Mouse (Mus musculus): ENCODE data around the gene Parp8. TPM values are rescaled to one million over a fixed set of nuclear protein-coding genes. Genes with fewer than 3 reads are reported as not detected.

The Parp8 gene
- polyA plus RNA-seq, 1 experiment from 2014 or later = 39.9 TPM

DNA sequence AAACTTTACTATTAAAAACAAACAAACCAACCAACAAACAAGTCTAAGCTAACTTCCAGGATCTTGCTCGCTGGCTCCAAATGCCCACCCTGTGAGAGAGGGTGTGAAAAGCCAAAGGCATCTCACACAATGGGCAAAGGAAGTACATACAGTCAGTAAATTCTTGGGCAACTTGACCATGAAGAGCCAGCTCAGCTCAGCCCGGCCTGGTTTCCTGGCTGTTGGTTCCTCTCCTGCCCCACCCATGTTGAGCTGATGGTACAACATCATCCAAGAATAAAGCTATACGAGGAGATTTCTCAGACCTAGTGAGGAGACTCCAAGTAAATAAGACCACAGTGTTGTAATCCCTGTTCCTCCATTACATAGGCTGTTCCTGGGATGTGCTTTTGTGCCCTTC is 117.1 kb downstream of the Parp8 start:
- Histone ChIP-seq H3K4me2 (no peak overlapping the region), H3K9me3 (replicated peaks) (no peaks in the 10 kb centered on the region), H3K9ac (replicated peaks) (no peak overlapping the region), H3K36me3 (peaks cover 3% of the 10 kb centered on the region; the same call in 1 of the 2 replicates), H3K4me1 (no peaks in the 10 kb centered on the region), H3K27ac (replicated peaks) (no peak overlapping the region), H3K4me3 (replicated peaks) (no peak overlapping the region), H3K27me3 (replicated peaks) (no peaks in the 10 kb centered on the region)
- ATAC-seq (ENCODE audit: low FRiP score) = no peak
- WGBS = 89% methylated on average over 3 of the region's 3 CpGs

DNA sequence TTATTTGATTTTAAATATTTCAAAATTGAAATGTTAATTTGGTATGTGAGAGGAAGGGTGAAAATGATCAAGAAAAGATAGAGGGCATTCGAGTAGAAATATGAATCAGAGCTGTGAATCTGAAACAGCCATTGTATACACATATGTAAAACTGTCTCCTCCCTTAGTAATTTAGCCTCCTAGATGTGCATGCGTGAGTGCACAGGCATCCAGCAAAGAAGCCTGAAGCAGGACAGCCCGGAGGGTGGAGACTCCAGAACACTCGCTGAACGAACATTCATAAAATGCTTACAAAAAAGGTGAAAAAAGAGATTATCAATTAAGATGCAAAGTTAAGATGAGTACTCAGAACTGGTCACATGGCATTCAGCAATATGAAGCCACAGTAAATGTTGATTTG is 121.9 kb downstream of the Parp8 start:
- Histone ChIP-seq H3K4me1 (no peaks in the 10 kb centered on the region), H3K36me3 (peaks cover 13% of the 10 kb centered on the region), H3K27ac (replicated peaks) (no peak overlapping the region), H3K27me3 (replicated peaks) (no peaks in the 10 kb centered on the region), H3K4me3 (replicated peaks) (no peak overlapping the region), H3K9ac (replicated peaks) (no peak overlapping the region), H3K9me3 (replicated peaks) (no peaks in the 10 kb centered on the region), H3K4me2 (no peak overlapping the region)
- ATAC-seq (ENCODE audit: low FRiP score) = no peak
- WGBS = 73% methylated on average over 5 of the region's 5 CpGs

GRCm38 (mm10) chr13:116898395-116898794 is 126.9 kb downstream of the Parp8 start:
- Histone ChIP-seq H3K4me2 (no peak overlapping the region), H3K27me3 (replicated peaks) (no peaks in the 10 kb centered on the region), H3K4me1 (no peaks in the 10 kb centered on the region), H3K4me3 (replicated peaks) (no peak overlapping the region), H3K9me3 (replicated peaks) (no peaks in the 10 kb centered on the region), H3K36me3 (peaks cover 25% of the 10 kb centered on the region), H3K9ac (replicated peaks) (no peak overlapping the region), H3K27ac (replicated peaks) (no peak overlapping the region)
- ATAC-seq (ENCODE audit: low FRiP score) = no peak
- 95% methylated on average over 5 of the region's 5 CpGs for WGBS

- no peaks in the 10 kb centered on the region for H3K4me1 ChIP-seq
- no peak overlapping the region for H3K27ac ChIP-seq (replicated peaks)
- ATAC-seq (ENCODE audit: low FRiP score) = no peak
- no peaks in the 10 kb centered on the region for H3K9me3 ChIP-seq (replicated peaks)
- 97% methylated on average over 1 of the region's 1 CpGs for WGBS
- peaks cover 27% of the 10 kb centered on the region for H3K36me3 ChIP-seq
- H3K9ac ChIP-seq (replicated peaks) = no peak overlapping the region
- H3K4me2 ChIP-seq = no peak overlapping the region
- no peaks in the 10 kb centered on the region for H3K27me3 ChIP-seq (replicated peaks)
- no peak overlapping the region for H3K4me3 ChIP-seq (replicated peaks)
These were observed 127.6 kb downstream of the Parp8 start for GRCm38 (mm10) chr13:116897711-116898110.

DNA sequence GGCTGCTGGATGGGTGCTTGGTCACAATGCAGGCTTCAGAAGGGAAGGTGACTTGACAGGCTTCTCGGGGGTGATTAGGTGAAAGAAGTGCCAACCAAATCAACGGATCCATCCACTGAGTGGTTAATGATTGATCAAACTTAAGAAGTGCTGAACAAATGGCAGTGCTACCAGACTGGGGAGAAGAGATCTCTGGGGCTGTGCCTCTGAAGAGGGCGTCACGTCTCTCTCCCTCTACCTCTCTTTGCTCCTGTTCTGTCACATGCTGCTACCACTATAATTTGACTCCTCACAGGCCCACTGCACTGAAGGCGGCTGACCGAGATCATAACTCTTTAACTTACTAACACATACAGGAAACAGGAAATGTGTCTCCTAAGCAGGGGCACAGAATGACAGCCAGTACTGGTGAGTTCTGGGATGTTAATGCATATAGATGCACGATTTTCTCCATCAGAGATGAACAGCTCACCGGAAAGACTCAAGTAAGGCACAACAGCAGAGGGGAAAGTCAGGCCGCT is 140.9 kb downstream of the Parp8 start:
- Histone ChIP-seq H3K9ac (replicated peaks) (no peak overlapping the region), H3K36me3 (peaks cover 10% of the 10 kb centered on the region), H3K9me3 (replicated peaks) (no peaks in the 10 kb centered on the region), H3K4me2 (no peak overlapping the region), H3K4me1 (no peaks in the 10 kb centered on the region), H3K27ac (replicated peaks) (no peak overlapping the region), H3K27me3 (replicated peaks) (no peaks in the 10 kb centered on the region), H3K4me3 (replicated peaks) (no peak overlapping the region)
- 74% methylated on average over 9 of the region's 9 CpGs for WGBS
- ATAC-seq (ENCODE audit: low FRiP score) = no peak

DNA sequence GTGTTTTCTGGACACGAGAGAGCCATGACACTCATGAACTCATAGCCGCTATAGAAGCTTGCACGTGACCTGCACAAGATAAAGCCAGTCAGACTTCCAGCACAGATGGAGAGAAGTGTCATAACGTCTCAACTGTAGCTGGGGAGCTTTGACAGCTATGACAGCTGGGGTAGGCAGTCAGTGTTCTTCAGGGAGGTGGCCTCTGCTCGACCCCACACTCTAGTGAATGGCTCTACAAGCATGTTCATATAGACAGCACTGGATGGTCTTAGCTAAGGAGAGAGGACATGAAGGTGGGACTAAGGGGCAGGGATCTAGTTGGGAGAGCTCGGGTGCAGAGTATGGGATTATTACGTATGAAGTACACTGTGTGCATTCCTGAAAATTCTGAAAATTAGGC is 143.1 kb downstream of the Parp8 start:
- ATAC-seq (ENCODE audit: low FRiP score) = no peak
- no peak overlapping the region for H3K9ac ChIP-seq (replicated peaks)
- 89% methylated on average over 7 of the region's 7 CpGs for WGBS
- no peak overlapping the region for H3K4me3 ChIP-seq (replicated peaks)
- no peak overlapping the region for H3K27ac ChIP-seq (replicated peaks)
- H3K9me3 ChIP-seq (replicated peaks) = no peaks in the 10 kb centered on the region
- no peaks in the 10 kb centered on the region for H3K4me1 ChIP-seq
- peaks cover 20% of the 10 kb centered on the region for H3K36me3 ChIP-seq
- no peaks in the 10 kb centered on the region for H3K27me3 ChIP-seq (replicated peaks)
- no peak overlapping the region for H3K4me2 ChIP-seq

DNA sequence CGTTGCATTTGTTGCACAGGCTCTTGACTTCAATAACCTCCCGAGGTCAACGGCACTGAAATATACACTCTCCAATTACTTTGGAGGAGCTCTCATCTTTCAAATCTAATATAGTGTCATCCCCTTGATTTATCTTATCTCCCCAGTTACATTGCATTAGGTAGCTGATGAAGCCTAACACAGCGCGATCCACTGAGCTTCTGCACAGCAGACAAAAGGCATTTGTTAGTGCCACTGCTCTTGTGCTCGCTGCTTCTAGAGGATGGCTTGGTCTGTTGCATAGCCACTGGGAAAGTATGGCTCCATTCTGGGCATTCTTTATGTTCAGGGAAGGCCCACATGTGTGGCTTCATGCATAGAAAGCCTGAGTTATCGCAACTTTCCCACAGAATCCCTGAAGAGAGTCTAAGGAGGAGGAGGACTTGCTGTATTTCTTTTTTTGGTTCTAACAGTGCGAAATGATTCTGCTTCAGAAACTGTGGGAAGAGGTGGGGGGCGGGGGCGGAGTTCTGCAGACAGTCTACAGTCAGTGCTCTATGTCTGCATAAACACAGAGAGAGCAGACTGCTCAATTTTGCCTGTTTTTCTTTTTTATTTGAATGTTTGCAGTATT is 145.7 kb downstream of the Parp8 start:
- no peak overlapping the region for H3K9ac ChIP-seq (replicated peaks)
- no peak for ATAC-seq (ENCODE audit: low FRiP score)
- H3K4me1 ChIP-seq = no peaks in the 10 kb centered on the region
- no peak overlapping the region for H3K27ac ChIP-seq (replicated peaks)
- WGBS = 76% methylated on average over 10 of the region's 10 CpGs
- H3K9me3 ChIP-seq (replicated peaks) = no peaks in the 10 kb centered on the region
- no peaks in the 10 kb centered on the region for H3K27me3 ChIP-seq (replicated peaks)
- H3K4me2 ChIP-seq = no peak overlapping the region
- peaks cover 16% of the 10 kb centered on the region for H3K36me3 ChIP-seq
- no peak overlapping the region for H3K4me3 ChIP-seq (replicated peaks)

DNA sequence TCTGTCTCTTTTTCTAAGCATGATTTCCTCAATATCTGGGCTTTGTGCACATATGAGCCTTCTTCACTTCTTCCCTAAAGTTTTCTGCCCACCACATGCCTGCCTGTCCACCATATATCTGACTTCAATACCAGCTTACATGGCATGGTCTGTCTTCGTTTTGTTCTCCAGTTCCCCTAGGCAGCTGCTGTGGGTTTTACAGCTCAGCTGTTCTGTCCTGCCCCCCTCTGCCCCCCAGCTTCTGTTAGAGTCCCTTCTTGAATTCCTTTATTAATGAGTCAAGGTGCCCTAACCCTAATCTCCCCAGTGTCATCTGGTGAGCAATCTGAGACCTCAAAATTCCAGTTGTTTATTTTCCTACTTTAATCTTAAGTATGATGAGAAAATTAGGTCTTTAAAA is 155.1 kb downstream of the Parp8 start:
- H3K27ac ChIP-seq (replicated peaks) = no peak overlapping the region
- H3K9me3 ChIP-seq (replicated peaks) = no peaks in the 10 kb centered on the region
- no peak for ATAC-seq (ENCODE audit: low FRiP score)
- no peak overlapping the region for H3K4me2 ChIP-seq
- no peak overlapping the region for H3K4me3 ChIP-seq (replicated peaks)
- H3K9ac ChIP-seq (replicated peaks) = no peak overlapping the region
- H3K36me3 ChIP-seq = peaks cover 25% of the 10 kb centered on the region
- WGBS = 68% methylated on average over 1 of the region's 1 CpGs
- no peaks in the 10 kb centered on the region for H3K27me3 ChIP-seq (replicated peaks)
- no peaks in the 10 kb centered on the region for H3K4me1 ChIP-seq

DNA sequence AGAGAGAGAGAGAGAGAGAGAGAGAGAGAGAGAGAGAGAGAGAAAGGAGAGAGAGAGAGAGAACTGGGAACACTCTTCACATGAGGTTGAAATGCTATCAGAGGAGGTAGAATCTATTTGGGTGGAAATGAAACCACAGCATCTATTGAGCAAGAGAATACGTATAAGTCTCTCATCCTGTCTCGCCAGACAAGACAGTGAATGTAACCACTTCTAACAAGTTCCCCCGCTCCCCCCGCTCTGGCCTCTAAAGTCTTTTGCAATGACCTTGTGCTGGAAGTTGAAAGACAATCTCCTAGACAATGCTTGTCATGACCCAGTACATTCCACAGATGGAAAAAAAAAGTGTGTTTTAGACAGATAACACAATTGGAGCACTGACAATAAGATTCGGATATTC is 181.4 kb downstream of the Parp8 start:
- Histone ChIP-seq H3K9ac (replicated peaks) (no peak overlapping the region), H3K4me1 (no peaks in the 10 kb centered on the region), H3K27ac (replicated peaks) (no peak overlapping the region), H3K27me3 (replicated peaks) (no peaks in the 10 kb centered on the region), H3K4me3 (replicated peaks) (no peak overlapping the region), H3K4me2 (no peak overlapping the region), H3K36me3 (no peaks in the 10 kb centered on the region), H3K9me3 (replicated peaks) (no peaks in the 10 kb centered on the region)
- WGBS = 87% methylated on average over 5 of the region's 5 CpGs
- ATAC-seq (ENCODE audit: low FRiP score) = no peak

GRCm38 (mm10) chr13:116830984-116831383 is 194.4 kb downstream of the Parp8 start:
- Histone ChIP-seq H3K9ac (replicated peaks) (no peak overlapping the region), H3K9me3 (replicated peaks) (no peaks in the 10 kb centered on the region), H3K27ac (replicated peaks) (no peak overlapping the region), H3K27me3 (replicated peaks) (no peaks in the 10 kb centered on the region), H3K4me3 (replicated peaks) (no peak overlapping the region), H3K36me3 (no peaks in the 10 kb centered on the region), H3K4me1 (no peaks in the 10 kb centered on the region; the same call in 1 of the 2 replicates), H3K4me2 (no peak overlapping the region)
- no peak for ATAC-seq (ENCODE audit: low FRiP score)

DNA sequence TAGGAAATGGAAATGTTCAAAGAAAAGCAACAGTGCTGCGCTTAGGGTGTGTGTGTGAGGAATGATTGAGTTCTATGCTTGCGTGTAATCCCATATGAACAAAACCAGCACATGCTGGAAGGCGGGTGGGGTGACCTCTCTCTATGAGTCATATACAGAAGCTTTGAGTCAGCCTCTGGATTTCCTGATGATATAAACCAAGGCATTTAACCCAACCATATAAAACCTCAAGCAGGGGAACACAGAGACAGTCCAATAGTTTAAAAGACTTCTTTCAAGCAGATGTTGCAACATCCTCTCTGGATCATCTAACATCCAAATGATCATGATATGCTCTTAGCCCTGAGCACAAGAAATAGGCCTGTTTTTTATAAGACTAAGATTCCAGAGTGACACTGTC is 196.3 kb downstream of the Parp8 start:
- Histone ChIP-seq H3K27me3 (replicated peaks) (no peaks in the 10 kb centered on the region), H3K4me3 (replicated peaks) (no peak overlapping the region), H3K4me2 (no peak overlapping the region), H3K4me1 (no peaks in the 10 kb centered on the region; the same call in 1 of the 2 replicates), H3K9ac (replicated peaks) (no peak overlapping the region), H3K36me3 (no peaks in the 10 kb centered on the region), H3K9me3 (replicated peaks) (no peaks in the 10 kb centered on the region), H3K27ac (replicated peaks) (no peak overlapping the region)
- ATAC-seq (ENCODE audit: low FRiP score) = no peak
- 96% methylated on average over 3 of the region's 3 CpGs for WGBS

- Histone ChIP-seq H3K9me3 (replicated peaks) (no peaks in the 10 kb centered on the region), H3K4me2 (no peak overlapping the region), H3K4me3 (replicated peaks) (no peak overlapping the region), H3K27ac (replicated peaks) (no peak overlapping the region), H3K36me3 (no peaks in the 10 kb centered on the region), H3K27me3 (replicated peaks) (no peaks in the 10 kb centered on the region), H3K9ac (replicated peaks) (no peak overlapping the region), H3K4me1 (no peaks in the 10 kb centered on the region)
- 83% methylated on average over 1 of the region's 1 CpGs for WGBS
- no peak for ATAC-seq (ENCODE audit: low FRiP score)
These were observed 213.9 kb downstream of the Parp8 start for GRCm38 (mm10) chr13:116811456-116811855.
